Mouse (Mus musculus): ENCODE data around the gene Il1rn. TPM values are rescaled to one million over a fixed set of nuclear protein-coding genes. Genes with fewer than 3 reads are reported as not detected.

Il1rn gene
- total RNA-seq (2021) = under 1 TPM; 0.13 to 0.32 TPM
- long read RNA-seq, experiment 1, partial matches to known transcripts = 0 of 1 reads
- long read RNA-seq, experiment 1, other reads (novel, unspliced or antisense) = 0 of 1 reads
- long read RNA-seq, experiment 2, partial matches to known transcripts = 0 of 2 reads
- long read RNA-seq, experiment 2, other reads (novel, unspliced or antisense) = 0 of 2 reads

DNA sequence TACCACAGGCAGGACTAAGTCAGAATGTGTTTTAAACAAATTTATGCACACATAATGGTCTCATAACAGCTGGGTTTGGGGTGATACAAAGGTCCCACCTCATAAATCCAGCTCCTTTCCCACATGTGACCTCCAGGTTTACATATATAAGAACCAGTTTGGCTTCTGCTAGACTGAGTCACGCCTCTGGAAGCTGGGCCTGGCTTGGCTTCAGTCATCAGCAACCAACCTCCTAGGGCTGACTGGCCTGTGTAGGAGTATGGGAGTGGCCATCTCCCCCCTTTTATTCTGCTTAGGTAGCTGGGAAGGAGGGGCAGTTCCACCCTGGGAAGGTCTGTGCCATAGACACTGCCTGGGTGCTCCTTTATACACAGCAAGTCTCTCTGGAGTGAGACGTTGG is at the start of gene Il1rn:
Il1rn (plus strand) TSS at position 309 of the 400 bp plus-strand sequence.
- DNase-seq (ENCODE audit: low spot score in 2 of 2) = no peak

DNA sequence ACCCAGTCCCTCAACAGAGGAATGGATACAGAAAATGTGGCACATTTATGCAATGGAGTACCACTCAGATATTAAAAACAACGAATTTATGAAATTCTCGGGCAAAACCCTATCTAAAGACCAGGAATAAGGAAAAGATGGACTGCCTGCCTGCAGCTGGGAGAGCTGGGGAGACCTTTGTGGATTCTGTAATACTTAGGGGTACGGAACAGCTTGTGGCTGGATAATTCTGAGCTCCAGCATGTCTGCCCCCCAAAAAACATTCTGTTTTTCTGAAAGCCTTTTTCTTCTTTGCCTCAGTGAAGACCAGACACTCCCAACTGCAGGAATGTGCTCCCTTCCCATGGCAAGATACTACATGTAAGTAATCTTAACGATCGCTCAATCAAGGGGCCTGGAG is 45.8 kb upstream of the Il1rn start, which contains the start of gene Il1f10:
Il1f10 (plus strand) TSS at position 301 of the 400 bp plus-strand sequence.
- DNase-seq (ENCODE audit: low spot score in 2 of 2) = no peak

DNA sequence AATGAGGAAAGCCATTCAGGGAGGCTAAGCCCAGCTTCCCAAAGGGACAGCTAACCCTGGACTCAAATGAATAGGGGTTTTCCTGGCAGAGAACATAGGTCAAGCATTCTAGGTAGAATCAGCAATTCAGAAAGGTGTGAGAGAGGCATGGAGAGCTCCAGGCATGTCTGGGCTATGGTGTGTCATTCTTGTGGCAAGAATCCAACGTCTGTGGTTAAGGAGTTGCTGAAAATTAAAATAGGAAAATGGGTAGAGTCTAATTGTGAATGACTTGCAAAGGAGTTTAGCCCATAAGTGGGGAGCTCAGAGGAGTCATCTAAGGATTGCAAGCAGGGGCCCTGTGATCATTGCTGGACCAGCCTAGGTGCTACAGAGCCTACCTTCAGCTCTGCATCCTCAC is 42.0 kb upstream of the Il1rn start:
- DNase-seq (ENCODE audit: low spot score in 2 of 2) = no peak

DNA sequence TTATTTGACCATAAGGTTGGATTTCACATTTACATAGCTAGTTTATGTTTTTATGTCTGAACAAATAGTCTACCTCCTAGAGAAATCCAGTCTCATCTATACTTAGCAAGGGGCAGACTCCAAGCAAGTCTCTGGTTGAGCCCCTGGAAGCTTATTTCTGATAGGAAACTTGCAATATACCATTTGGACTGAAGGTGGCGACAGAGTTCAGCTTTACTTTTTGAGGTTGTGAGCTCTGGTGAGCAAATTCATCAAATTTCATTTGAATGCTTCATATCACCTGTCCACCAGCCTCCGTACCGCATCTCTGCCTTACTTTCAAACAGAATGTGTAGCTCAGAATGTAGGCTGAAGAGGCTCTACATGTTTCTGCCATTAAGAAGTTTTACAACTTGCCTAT is 39.8 kb upstream of the Il1rn start:
- DNase-seq (ENCODE audit: low spot score in 2 of 2) = peak; percentile 32 to 50

DNA sequence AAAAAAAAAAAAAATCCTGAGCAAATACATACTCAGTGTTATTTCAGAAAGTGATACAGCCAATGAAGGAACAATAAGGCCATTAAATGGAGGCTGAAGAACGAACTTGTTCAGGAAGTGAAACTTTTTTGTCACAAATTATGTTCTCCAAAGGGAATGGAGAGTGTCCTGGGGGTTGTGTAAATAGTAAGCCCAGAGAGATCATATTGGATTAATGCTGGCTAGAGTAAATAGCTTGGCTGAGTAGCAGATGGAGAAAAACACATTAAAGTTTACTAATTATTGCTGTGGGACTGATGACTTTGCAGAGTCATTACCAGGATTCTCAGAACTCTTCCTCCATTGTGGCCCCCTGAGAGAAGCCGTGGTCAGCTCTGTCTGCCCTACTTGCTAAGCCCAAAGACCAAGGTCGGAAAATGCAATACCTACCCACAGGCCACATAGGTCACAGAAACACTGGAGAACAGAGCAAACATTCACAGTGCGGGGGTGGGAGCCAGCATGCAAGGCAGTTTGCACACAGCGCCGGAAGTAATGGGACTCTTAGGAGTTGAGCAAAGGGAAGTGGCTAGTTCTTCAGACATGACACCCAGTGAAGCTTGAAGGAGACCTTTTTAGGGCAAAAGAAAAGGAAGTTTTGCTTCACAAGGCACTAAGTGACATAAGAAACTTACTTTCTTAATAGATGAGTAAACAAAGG is 25.2 kb upstream of the Il1rn start:
- DNase-seq (ENCODE audit: low spot score in 2 of 2) = no peak

DNA sequence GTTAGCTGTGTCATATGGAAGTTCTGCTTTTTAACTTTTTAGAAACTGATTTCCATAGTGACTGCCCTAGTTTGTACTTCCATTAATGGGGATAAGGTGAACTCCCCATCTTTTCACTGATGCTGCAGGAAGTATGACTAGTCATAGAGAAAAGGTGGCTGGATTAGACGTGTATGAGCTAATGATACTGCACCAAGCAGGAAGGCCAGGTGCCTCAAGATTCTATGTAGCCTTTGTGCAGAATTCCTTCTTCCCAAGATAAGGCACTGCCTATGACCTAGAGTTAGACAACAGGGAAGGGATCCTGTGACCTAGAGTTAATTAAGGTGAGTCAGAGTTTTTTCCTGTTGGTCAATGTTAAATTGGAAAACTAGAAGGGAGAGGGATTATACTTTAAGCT is 19.7 kb upstream of the Il1rn start:
- DNase-seq (ENCODE audit: low spot score in 2 of 2) = no peak

DNA sequence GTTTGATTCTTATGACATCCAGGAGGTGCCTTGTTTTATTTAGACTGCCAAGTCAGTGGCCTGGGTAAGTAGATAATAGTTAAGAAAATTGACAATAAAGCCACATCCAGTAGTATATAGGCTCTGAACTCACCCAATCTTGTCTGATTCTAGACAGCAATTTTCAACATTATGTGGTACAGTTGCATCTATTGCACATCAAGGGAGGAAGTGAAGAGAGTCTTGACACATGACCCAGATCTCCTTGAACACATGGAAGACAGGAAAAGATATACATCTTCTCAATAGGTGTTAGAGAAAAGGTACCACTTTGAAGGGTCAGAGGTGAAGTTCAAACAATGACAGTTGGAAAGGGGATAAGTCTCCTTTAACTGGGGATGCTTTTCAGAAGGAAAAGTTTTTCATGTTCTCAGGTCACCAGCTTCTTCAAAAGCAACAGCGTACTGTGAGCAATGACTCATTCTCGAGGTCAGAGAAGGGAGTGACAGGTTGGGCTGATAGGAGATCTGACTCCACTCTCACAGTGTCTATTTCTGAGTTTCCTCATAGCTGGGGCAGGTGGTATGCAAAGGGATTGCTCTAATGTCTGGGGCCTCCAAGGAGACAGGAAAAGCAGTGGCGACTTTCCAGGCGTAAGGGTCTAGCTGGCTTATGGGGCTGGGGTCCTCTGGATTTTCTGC is 18.6 kb upstream of the Il1rn start:
- DNase-seq (ENCODE audit: low spot score in 2 of 2) = no peak

DNA sequence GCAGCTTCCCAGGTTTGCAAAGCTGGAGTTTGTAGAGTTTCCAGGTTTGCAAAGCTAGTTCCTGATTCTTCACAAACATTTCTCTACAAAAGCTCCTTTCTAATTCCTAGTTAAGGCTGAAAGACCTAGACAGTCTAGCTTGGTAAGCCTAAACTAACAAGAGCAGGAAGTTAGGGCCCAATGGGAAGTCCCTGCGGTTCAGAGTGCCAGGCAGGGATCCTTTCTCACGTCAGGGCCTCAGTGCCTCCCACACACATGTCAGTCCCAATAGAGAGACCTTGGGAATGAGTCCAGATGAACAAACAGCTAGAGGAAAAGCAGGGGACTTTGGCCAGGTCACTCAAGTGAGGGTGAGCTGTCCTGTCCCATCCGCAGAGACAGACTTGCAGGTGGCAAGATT is 1.3 kb upstream of the Il1rn start:
- DNase-seq (ENCODE audit: low spot score in 2 of 2) = no peak

DNA sequence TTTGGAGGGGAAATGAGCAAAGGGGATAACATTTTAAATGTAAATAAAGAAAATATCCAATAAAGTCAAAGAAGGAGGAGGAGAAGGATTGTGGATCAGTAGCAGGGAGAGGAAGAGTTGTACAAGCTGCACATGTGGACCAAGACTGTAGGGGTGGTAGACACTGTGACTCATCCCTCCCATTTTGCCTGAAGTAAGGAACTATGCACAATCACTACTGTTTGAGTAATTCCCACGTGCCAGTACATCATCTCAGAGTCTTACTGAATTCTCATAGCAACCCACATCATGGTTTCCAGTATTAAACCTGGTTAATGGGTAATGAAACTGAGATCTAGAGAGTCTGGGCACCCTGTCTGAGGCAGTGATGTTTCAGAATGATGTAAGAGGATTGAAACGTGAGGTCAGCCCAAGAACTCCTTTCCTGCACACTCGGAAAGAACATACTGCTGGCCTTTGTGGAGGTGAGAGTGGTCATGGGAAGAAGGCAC is 4.8 kb downstream of the Il1rn start:
- no peak for DNase-seq (ENCODE audit: low spot score in 2 of 2)

DNA sequence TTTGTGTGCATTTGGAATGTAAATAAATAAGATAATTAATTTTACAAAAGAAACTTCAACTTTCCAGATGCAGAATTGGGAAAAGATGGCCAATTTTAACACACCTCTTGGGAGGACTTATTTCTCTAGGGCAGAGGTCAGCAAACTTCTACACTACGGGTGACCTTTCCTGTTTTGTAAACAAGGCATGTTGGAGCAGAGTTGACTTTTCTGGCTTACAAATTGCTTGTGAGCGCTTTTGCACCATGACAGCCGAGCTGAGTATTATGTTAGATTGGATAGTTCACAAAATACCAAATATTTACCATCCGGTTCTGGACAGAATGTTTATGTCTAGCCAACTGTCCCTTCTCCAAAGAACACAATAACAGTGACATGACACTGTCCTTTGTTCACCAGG is 8.0 kb downstream of the Il1rn start:
- no peak for DNase-seq (ENCODE audit: low spot score in 2 of 2)

DNA sequence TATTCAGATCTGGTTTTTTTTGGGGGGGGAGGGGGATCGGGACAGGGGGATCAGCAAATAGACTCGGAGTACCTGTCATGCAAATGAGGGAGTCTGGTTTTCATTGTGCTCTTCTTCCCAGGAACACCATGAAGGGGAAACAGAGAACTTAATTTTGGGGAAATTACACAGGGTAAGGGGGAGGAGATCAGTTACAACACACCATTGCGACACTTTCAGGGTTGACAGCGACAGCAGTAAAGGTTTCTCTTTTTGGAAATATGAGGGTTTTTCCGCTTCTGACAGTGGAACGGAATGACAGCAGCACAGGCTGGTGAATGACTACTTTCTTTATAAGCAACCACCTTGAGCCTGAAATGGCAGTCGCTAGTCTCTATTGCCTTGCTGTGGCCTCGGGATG is 8.4 kb downstream of the Il1rn start:
- no peak for DNase-seq (ENCODE audit: low spot score in 2 of 2)

DNA sequence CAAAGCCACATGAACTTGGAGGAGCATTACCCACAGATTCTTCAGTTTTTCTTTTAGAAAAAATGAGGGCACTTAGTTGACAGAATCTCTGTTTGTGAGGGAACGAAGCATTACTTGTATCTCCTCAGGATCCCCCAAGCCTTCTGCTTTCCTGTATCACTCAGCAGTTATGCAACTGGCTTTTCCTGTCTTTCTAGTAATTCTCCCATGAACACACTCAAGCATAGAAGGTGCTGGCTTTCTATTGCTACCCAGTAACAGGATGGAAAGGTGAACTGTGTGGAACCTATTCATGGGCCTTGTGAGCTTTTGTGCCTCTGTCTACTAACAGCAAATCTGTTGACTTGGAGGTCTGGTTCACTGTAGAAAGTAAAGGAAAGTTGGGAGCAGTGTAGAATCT is 11.3 kb downstream of the Il1rn start:
- no peak for DNase-seq (ENCODE audit: low spot score in 2 of 2)

DNA sequence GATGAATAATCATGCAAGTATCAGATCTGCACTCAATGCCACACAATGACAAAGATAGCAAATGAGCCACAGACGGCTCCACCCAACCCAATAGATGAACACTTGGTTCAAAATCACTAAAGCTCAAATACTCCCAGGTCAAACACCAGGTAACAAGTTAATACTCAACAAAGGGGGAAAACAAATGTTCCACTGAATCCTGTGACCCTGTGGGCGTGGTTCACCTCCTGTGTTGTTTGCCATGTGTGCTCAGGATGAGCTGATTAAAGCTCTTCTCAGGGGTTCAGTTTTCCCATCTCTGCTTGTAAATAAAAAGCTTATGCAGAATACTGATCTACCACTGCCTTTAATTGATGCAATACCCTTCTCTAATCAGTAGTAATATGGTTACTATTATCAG is 14.5 kb downstream of the Il1rn start:
- no peak for DNase-seq (ENCODE audit: low spot score in 2 of 2)

DNA sequence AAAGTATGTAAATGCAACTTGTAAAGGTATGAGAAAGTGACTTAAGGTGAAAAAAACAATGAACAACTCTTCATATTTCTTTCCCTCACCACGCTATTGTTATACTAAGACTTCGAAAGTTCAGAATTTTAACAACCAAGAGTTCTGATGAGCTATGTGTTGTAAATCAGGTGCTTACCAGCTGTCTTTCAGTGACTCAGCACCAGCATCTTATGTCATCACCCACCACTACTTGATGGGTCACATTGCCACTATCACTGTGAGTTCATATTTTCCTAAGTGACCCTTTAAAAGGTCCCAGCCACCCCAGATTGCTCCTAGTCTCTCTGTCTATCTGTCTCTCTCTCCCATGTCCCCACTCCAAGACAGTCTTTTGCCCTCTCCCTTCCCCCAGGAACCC is 16.4 kb downstream of the Il1rn start:
- DNase-seq (ENCODE audit: low spot score in 2 of 2) = no peak

DNA sequence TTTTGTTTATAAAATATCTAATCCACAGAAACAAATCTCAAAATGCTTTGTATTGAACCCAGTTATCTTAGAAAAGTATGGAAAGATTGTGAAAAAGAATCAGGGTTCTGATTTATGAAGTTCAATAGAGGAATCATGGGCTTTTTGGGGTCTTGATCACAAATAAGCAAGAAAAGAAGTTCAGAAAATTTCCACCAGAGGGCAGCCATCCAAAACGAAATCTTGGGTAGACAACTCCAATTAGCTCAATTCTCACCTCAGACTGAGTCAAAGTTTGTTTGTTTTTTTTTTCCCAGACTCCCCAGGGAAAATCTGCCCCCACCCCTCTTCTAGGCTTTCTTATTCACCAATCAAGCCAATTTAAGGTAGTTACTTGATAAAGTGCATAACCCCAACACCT is 21.0 kb downstream of the Il1rn start:
- peak in 1 of 2 experiments; percentile 12 for DNase-seq (ENCODE audit: low spot score in 2 of 2)

DNA sequence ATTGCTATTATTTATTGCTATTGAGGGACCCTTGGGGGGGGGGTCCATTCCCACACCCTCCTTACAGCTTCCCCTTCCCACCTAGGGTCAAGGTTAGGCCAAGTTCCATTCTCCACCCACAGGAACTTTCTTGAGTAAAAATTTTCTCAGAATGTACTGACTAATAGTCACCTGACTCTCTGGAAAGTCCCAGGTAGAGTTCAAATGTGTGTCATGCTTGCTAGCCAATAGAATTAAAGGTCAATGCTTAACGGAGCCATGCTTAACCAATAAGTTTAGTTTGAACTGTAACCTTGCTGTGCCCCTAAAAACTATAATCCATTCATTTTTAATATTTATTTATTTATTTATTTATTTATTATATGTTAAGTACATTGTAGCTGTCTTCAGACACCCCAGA is 22.7 kb downstream of the Il1rn start:
- no peak for DNase-seq (ENCODE audit: low spot score in 2 of 2)

DNA sequence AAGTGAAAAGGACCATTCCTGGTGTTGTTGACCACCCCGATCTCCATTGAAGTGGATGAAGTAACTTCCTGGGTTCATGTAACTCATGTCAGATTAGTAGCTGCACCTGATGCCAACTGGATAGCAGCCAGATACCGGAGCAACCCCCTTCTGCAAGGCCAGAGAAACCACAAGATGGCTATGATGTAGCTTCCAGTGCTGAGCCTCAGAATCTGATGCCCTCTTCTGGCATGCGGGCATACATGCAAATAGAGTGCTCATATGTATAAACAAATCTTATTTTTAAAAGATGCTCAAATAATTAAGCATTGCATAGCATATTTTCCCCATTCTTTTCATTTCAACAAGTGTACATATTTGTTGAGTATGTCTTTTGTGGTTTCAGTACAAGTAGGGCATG is 27.2 kb downstream of the Il1rn start:
- no peak for DNase-seq (ENCODE audit: low spot score in 2 of 2)

DNA sequence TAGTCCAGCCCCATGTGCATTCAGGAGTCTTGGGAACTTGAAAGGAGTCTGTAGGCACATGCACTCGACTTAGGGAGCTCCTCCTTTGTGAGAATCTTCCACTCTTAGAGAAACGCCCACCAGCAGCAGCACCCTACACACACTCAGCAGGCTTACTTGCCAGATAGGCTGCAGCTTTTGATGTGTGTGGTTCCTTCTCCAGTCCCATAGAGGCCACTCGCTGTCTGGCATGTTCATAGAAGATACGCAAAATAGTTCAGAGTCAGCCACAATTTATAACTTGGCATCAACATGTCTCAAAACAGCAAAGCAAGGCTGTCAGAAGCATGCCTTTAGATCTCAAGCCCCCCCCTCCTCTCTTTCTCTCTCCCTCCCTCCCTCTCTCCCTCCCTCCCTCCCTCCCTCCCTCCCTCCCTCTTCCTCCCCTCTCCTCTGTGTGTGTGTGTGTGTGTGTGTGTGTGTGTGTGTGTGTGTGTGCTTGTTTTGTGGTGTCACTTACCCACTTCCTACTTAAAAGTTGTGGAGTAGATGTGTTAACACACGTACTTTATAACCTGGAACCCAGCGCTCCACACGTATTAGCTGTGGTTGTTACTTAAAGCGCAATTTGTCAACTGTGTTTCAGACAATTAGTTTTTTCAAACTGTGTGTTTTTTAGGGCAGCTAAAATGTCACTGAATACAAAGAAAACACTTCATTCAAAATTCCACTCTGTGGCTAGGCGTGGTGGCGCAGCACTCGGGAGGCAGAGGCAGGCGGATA is 29.7 kb downstream of the Il1rn start:
- no peak for DNase-seq (ENCODE audit: low spot score in 2 of 2)

DNA sequence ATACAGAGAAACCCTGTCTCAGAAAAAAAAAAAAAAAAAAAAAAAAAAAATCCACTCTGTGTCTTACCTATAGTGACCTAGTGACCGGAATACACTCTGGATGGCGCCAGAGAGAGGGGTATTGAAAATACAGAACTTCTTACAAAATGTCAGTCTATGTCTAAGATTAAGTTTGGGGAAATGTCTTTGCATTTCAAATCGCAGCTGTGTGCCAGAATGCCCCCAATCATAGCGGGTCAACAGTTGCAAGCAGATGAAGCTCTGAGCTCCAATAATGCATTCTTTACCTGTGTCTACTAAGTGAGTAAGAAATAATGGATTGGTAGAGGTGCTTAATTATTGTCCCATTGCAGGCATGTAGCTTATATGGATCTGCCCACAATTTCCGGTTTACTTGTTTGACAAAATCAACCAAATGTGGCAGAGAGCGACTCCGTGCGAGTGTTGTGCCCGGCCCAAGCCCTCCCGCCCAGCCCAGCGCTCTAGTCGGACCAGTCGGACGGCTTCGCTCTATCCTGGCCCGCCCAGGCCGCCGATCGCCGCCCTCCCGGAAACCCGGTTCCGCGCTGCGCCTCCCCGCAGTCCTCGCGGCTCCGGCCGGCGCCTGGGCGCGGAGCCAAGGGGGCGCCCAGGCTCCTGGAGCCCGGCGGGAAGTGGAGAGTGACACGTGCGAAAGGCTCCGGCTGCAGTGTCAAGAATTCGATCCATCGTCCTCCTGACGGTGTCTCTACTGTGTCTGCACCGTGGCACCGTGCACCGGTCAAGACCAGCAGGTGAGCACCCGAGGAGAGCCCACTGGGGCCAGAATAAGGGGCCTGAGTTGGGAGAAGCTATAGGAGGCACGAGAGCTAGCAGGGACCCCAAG is 30.6 kb downstream of the Il1rn start, which contains the start of gene Psd4:
Psd4 (plus strand) TSS at position 551 of the 865 bp plus-strand sequence.
- peak; percentile 36 to 59 for DNase-seq (ENCODE audit: low spot score in 2 of 2)

DNA sequence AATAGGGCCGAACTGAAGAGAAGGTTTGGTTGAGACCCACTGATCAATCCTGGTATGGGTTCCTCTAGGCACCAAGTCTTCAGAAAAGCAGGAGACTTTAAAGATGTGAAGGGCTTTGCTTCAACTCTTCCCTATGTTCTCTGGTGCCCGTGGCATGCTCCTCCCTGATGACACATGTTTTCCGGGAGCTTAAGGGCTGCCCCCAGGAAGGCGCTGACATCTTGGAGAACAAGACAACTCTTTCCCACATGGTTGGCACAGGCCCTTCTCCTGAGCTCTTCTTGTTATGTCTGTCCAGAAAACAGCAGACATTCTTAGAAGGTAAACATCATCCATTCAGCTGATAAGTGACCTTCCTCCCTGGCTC is 31.2 kb downstream of the Il1rn start:
- DNase-seq (ENCODE audit: low spot score in 2 of 2) = no peak
